ENCODE assay signal across 9 mouse cellular contexts in genomic region chr5:19908706-19909060, GRCm38 (mm10).
A peak's percentile ranks its signal among the peaks of the same experiment; 100 is the strongest.
DNase-seq lines count a peak whose midpoint lies in the region; ATAC-seq lines count a peak whose summit lies in the region.
"Had no signal": no experiment of that assay in that cellular context is flagged by ENCODE, and none has a peak within 500 bp of the region (broad histone marks: within the 10 kb centered on the region; RNA-seq: fewer than 3 reads in every experiment).

No protein-coding gene starts in this region.

- H3K36me3 ChIP-seq in embryonic facial prominence, embryonic 11.5 days (replicated peaks; ENCODE audit: control insufficient read depth, insufficient read depth, low read depth, low read length), result no peaks in the 10 kb centered on the region
- no peaks in the 10 kb centered on the region for H3K36me3 ChIP-seq in forebrain, embryonic 15.5 days
- H3K36me3 ChIP-seq in midbrain, embryonic 11.5 days (ENCODE audit: control insufficient read depth, insufficient read depth, low read length), result no peaks in the 10 kb centered on the region

- peak overlapping the region; percentile 72 for H3K4me2 ChIP-seq in embryonic facial prominence, embryonic 11.5 days (ENCODE audit: low read depth, low read length)
- peak overlapping the region; percentile 60 for H3K4me2 ChIP-seq in forebrain, embryonic 15.5 days (replicated peaks)
- H3K4me2 ChIP-seq in midbrain, embryonic 11.5 days, result peak overlapping the region; percentile 75

- no peaks in the 10 kb centered on the region for H3K27me3 ChIP-seq in embryonic facial prominence, embryonic 11.5 days (ENCODE audit: control insufficient read depth, insufficient read depth, low read length)
- H3K27me3 ChIP-seq in forebrain, embryonic 15.5 days, result no peaks in the 10 kb centered on the region
- no peaks in the 10 kb centered on the region for H3K27me3 ChIP-seq in midbrain, embryonic 11.5 days (ENCODE audit: control insufficient read depth, insufficient read depth, low read length)

- H3K9ac ChIP-seq in embryonic facial prominence, embryonic 11.5 days (replicated peaks; ENCODE audit: low read length), result no peak overlapping the region
- H3K9ac ChIP-seq in forebrain, embryonic 15.5 days (replicated peaks), result peak overlapping the region; percentile 79
- H3K9ac ChIP-seq in midbrain, embryonic 11.5 days (ENCODE audit: low read length), result peak overlapping the region; percentile 64

- H3K4me1 ChIP-seq in embryonic facial prominence, embryonic 11.5 days (ENCODE audit: control insufficient read depth, insufficient read depth, low read length), result no peaks in the 10 kb centered on the region
- peaks cover 26% of the 10 kb centered on the region for H3K4me1 ChIP-seq in forebrain, embryonic 15.5 days
- H3K4me1 ChIP-seq in midbrain, embryonic 11.5 days (ENCODE audit: control insufficient read depth, insufficient read depth, low read length), result peaks cover 4% of the 10 kb centered on the region

- peak overlapping the region; percentile 41 for H3K4me3 ChIP-seq in embryonic facial prominence, embryonic 11.5 days (ENCODE audit: low read depth, low read length)
- peak overlapping the region; percentile 75 for H3K4me3 ChIP-seq in forebrain, embryonic 15.5 days
- peak overlapping the region; percentile 48 for H3K4me3 ChIP-seq in midbrain, embryonic 11.5 days (ENCODE audit: low read depth, low read length)
- H3K4me3 ChIP-seq: myocyte had no signal

- no peak overlapping the region for H3K27ac ChIP-seq in embryonic facial prominence, embryonic 11.5 days (replicated peaks; ENCODE audit: low read depth, low read length)
- H3K27ac ChIP-seq in forebrain, embryonic 15.5 days (replicated peaks), result peak overlapping the region; percentile 92
- H3K27ac ChIP-seq in midbrain, embryonic 11.5 days (ENCODE audit: low read depth, low read length), result no peak overlapping the region

- WGBS in embryonic facial prominence, embryonic 11.5 days, result under 1% methylated on average over 5 of the region's 5 CpGs
- 0% methylated on average over 5 of the region's 5 CpGs for WGBS in forebrain, embryonic 15.5 days
- under 1% methylated on average over 5 of the region's 5 CpGs for WGBS in midbrain, embryonic 11.5 days

- DNase-seq in layer of hippocampus, adult 11-12 months (ENCODE audit: low spot score), result peak; percentile 5
- DNase-seq in layer of hippocampus, adult 8-10 months (ENCODE audit: low spot score in 2 of 2), result no peak
- DNase-seq in embryonic facial prominence, embryonic 11.5 days (ENCODE audit: low spot score), result peak; percentile 32
- DNase-seq in midbrain, embryonic 11.5 days (ENCODE audit: low spot score, missing footprints), result no peak
- DNase-seq in frontal cortex, adult 2 months (ENCODE audit: extremely low spot score in 1 of 2, low spot score in 1 of 2), result no peak
- DNase-seq in testis, postnatal 14 days (ENCODE audit: low spot score), result no peak
- DNase-seq in adrenal gland, adult 8-10 months, result no peak

- H3K9me3 ChIP-seq in embryonic facial prominence, embryonic 11.5 days (replicated peaks; ENCODE audit: control insufficient read depth, low read length), result no peaks in the 10 kb centered on the region
- no peaks in the 10 kb centered on the region for H3K9me3 ChIP-seq in forebrain, embryonic 15.5 days
- H3K9me3 ChIP-seq in midbrain, embryonic 11.5 days (ENCODE audit: control insufficient read depth, low read length), result no peaks in the 10 kb centered on the region

- no peak for ATAC-seq in embryonic facial prominence, embryonic 11.5 days (replicated peaks; ENCODE audit: insufficient number of reproducible peaks, low FRiP score, low TSS enrichment, low read depth)
- ATAC-seq in forebrain, embryonic 15.5 days (replicated peaks), result peak; percentile 8; the same call in 1 of the 2 replicates
- ATAC-seq in midbrain, embryonic 11.5 days (ENCODE audit: low FRiP score), result 0 out of 2 replicates have a peak, but pooled peaks have one; percentile 14

Comparison
In these comparisons a context has a peak if more than half of its experiments do, and no peak if none do; other contexts are left out.
1. DNase-seq: peak in layer of hippocampus, adult 11-12 months (single experiment) and embryonic facial prominence, embryonic 11.5 days (single experiment); none in layer of hippocampus, adult 8-10 months (0 of 2), midbrain, embryonic 11.5 days (single experiment), frontal cortex, adult 2 months (0 of 2), testis, postnatal 14 days (single experiment) and adrenal gland, adult 8-10 months (single experiment).
2. Peak in every context shown above with its lines, with median percentiles within 50 percentile points of each other: H3K4me2 ChIP-seq and H3K4me3 ChIP-seq.